Mouse (Mus musculus) midbrain, embryonic 15.5 days (tissue): ENCODE measurements at regions not wholly inside any gene's neighbourhood (a gene's known extent, or its start where the extent isn't known, plus 50 kb on each side); places are given as distances from the start of the nearest gene placed in this dataset.

Source experiments
- ATAC-seq: fragments of 200-750 bp; cut with Nextera tagmentation; replicated peaks from 2 replicates; pipeline ENCODE4 v1.8.0; 2017; ENCODE audit warnings: moderate TSS enrichment
- H3K27ac ChIP-seq: fragments of 300-500 bp; sonication (generic); 2 replicates; pipeline ENCODE4 v1.5.1; 2015; ENCODE audit warnings: mild to moderate bottlenecking, inconsistent platforms
- H3K27me3 ChIP-seq: fragments of 300-500 bp; sonication (generic); replicated peaks from 2 replicates; pipeline ENCODE4 v1.6.1; 2015; ENCODE audit warnings: inconsistent platforms
- H3K36me3 ChIP-seq: fragments of 300-500 bp; sonication (generic); replicated peaks from 2 replicates; pipeline ENCODE4 v1.6.1; 2015; ENCODE audit warnings: inconsistent platforms
- H3K4me1 ChIP-seq: fragments of 300-500 bp; sonication (generic); 2 replicates; pipeline ENCODE4 v1.6.1; 2015; ENCODE audit warnings: inconsistent platforms
- H3K4me2 ChIP-seq: fragments of 300-500 bp; sonication (generic); 2 replicates; pipeline ENCODE4 v1.6.1; 2015; ENCODE audit warnings: inconsistent platforms, mild to moderate bottlenecking, moderate library complexity
- H3K4me3 ChIP-seq: fragments of 300-500 bp; sonication (generic); 2 replicates; pipeline ENCODE4 v1.5.1; 2015; ENCODE audit warnings: mild to moderate bottlenecking, inconsistent platforms
- H3K9ac ChIP-seq: fragments of 300-500 bp; sonication (generic); 2 replicates; pipeline ENCODE4 v1.6.1; 2015; ENCODE audit warnings: mild to moderate bottlenecking, inconsistent platforms
- H3K9me3 ChIP-seq: fragments of 300-500 bp; sonication (generic); 2 replicates; pipeline ENCODE4 v1.6.1; 2016; ENCODE audit warnings: inconsistent platforms
- WGBS: fragments of 180-500 bp; shearing (Covaris S2); methylation state at CpG from one replicate; pipeline ENCODE4 v1.1.7; 2015; ENCODE audit warnings: mixed read lengths; 5-methylcytosine and 5-hydroxymethylcytosine counted together

DNA sequence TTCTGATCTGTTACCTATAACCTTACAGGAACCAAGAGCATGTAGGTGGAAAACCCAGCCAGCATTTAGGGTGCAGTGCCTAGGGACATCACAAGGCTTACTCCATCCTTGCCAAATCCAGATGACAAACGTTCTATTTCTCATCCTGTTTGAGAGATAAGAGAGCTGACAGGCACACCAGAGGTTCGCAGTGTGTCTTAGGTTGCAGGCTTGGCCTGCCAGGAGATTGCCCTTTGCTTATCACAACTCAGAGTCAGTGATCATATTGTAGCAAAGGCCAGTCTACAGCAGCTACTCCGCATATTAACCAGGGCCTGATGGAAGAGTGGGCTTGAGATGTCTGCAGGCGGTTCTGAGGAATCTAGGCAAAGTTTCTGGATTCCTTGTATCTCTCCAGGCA is 668.0 kb downstream of the Bcl11a start:
- no peaks in the 10 kb centered on the region for H3K9me3 ChIP-seq

DNA sequence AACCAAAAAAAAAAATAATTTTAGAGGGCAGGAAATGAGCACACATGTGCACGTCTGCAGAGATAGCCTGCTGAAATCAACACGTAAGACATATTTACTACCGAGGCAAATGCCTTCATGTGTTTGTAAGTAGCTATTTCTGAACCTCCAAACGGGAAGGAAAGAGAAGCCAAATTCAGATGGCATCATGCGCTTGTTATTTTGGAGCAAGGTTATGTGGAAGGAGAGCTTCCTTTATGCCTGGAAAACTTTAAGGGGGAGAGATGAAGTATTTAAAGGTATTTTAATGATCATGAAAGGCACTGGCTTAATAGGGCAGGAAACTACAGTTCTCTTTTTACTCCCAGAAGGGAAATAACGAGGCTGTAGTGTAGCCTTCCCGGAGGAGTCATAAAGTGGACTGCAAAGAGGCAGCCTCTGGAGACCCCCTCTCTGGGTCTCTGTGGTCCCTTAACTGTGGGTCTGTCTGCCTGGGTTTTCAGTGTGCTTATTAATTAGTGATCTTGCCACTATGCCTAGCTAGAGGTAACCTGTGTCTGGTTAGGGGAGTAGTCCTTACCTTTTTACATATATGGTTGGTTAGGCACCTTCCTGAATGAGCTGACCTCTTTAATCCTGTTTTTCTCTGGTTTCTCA is 672.4 kb downstream of the Bcl11a start:
- Histone ChIP-seq H3K4me2 (no peak overlapping the region), H3K4me1 (no peaks in the 10 kb centered on the region), H3K4me3 (no peak overlapping the region), H3K27me3 (no peaks in the 10 kb centered on the region), H3K27ac (no peak overlapping the region), H3K9ac (no peak overlapping the region), H3K36me3 (no peaks in the 10 kb centered on the region), H3K9me3 (no peaks in the 10 kb centered on the region)
- ATAC-seq, result no peak
- 69% methylated on average over 7 of the region's 7 CpGs for WGBS

More for the DNA sequence above, 668.0 kb downstream of the Bcl11a start:
- Histone ChIP-seq H3K9ac (no peak overlapping the region), H3K4me2 (no peak overlapping the region), H3K27me3 (no peaks in the 10 kb centered on the region), H3K4me3 (no peak overlapping the region), H3K4me1 (peaks cover 10% of the 10 kb centered on the region), H3K27ac (no peak overlapping the region), H3K36me3 (no peaks in the 10 kb centered on the region)
- 77% methylated on average over 4 of the region's 4 CpGs for WGBS
- ATAC-seq, result no peak

DNA sequence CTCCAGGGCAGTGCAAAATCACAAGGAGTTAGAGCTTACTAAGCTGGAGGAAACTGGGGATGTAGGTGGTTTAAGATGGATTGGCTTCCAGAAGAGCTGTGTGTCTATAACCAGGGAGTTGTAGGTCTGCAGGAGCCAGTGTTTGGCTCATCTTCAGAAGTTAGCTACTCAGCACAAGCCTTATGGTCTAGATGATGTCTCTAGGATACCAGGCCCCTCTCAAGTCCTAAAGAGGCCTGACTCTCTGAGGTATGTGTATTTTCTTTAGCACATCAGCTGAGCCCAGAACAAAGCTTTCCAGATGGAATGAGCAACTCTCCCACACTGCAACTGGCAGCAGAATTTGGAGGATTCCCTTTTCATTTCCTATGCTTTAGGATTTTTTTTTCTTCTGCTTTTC is 680.3 kb downstream of the Bcl11a start:
- Histone ChIP-seq H3K36me3 (no peaks in the 10 kb centered on the region), H3K4me1 (no peaks in the 10 kb centered on the region), H3K9ac (no peak overlapping the region), H3K4me3 (no peak overlapping the region), H3K4me2 (no peak overlapping the region), H3K9me3 (no peaks in the 10 kb centered on the region), H3K27ac (no peak overlapping the region), H3K27me3 (no peaks in the 10 kb centered on the region)
- no peak for ATAC-seq

DNA sequence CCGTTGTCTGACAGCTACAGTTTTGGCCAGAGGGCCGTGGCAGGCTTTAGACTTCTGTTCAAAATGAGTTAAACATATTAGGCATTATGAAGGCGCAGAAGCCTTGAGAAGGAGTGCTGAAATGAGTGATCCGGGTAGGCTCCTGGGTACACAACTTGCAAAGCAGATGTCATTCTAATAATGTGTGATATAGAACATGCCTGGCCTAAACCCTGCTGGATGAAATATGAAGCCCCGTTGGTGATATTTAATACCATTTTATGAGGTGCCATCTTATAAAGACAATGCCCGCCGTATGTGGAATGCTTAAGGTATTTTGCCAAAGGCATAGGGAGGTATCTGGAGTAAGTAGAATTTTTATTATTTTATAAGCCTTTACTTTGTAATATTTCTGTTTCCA is 705.6 kb downstream of the Bcl11a start:
- Histone ChIP-seq H3K9ac (no peak overlapping the region), H3K4me2 (no peak overlapping the region), H3K36me3 (no peaks in the 10 kb centered on the region), H3K27ac (no peak overlapping the region), H3K4me1 (no peaks in the 10 kb centered on the region), H3K27me3 (no peaks in the 10 kb centered on the region), H3K9me3 (no peaks in the 10 kb centered on the region), H3K4me3 (no peak overlapping the region)
- ATAC-seq, result no peak
- WGBS, result 82% methylated on average over 7 of the region's 7 CpGs

DNA sequence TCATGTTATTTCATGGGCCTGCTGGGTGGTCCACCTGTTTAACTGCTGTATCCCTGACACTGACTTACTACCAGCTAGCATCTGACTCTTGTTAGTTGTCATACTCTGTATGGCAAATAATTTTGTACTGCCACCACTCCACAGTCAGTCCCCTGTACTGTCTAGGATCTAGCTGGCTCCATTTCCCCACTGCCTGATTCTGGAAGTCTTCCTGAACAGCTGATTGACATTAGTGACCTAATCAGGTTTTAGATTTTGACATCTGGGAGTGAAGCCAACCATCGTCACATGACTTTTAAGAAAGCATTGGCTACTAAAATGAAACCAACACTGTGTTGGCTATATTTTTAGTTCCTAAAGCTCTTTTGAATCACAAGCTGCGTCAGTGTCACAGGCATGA is 711.3 kb downstream of the Bcl11a start:
- no peaks in the 10 kb centered on the region for H3K27me3 ChIP-seq
- H3K27ac ChIP-seq, result no peak overlapping the region
- no peak overlapping the region for H3K4me2 ChIP-seq
- ATAC-seq, result no peak
- no peaks in the 10 kb centered on the region for H3K4me1 ChIP-seq
- H3K9me3 ChIP-seq, result no peaks in the 10 kb centered on the region
- H3K36me3 ChIP-seq, result no peaks in the 10 kb centered on the region
- H3K4me3 ChIP-seq, result no peak overlapping the region
- no peak overlapping the region for H3K9ac ChIP-seq
- 89% methylated on average over 2 of the region's 2 CpGs for WGBS

DNA sequence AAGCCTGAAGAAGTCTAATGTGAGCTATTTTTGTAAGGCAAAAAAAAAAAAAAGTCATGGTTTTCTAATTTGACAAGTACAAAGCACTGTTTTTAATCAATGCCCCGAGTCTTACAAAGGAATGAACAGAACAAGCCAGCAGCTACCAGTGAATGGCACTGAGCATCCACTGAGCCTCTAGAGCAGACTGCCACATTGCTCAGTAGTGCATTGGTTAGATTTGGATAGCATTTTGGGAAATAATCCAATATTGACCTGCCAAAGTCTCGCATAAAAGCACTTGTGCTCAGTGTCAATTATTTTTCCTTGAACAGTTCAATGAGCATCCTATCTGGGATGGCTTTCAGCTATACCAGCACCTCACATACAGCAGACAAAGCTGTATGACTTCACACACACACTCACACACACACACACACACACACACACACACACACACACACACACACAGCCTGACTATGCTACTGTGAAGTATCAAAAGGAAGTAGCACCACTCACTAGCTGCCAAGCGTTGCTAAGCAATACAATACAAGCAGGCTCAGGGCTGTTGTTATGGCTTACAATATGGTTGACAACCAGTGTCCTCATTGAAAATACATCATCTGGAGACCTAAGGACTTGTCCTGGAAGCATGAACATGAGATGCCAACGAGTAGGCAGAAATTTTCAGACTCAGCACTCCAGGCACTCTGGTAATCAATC is 717.8 kb downstream of the Bcl11a start:
- WGBS, result 50% methylated on average over 4 of the region's 4 CpGs
- no peak overlapping the region for H3K4me2 ChIP-seq
- ATAC-seq, result peak; percentile 87
- no peak overlapping the region for H3K9ac ChIP-seq
- H3K9me3 ChIP-seq, result no peaks in the 10 kb centered on the region
- H3K27ac ChIP-seq, result 0 out of 2 replicates have a peak overlapping the region, but pooled peaks have one; percentile 4
- no peaks in the 10 kb centered on the region for H3K36me3 ChIP-seq
- H3K4me3 ChIP-seq, result no peak overlapping the region
- H3K4me1 ChIP-seq, result no peaks in the 10 kb centered on the region
- H3K27me3 ChIP-seq, result no peaks in the 10 kb centered on the region

DNA sequence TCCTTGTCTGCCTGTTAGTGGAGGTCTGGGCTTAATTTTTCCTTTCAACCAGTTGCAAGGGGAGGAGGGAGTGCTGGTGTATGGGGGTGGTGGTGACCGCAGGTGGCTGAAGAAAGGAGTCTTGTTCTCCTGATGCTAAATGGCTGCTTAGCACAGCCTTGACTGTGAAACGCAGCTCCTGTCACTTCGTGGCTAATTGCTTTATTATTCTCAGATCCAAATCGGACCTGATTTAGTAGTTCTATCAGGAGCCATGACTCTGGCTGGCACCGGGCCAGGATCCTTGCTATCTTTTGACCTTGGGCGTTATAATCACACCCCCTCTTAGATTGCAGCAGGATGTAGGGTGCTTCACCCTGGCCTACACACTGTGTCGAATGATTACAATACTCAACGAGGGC is 726.8 kb downstream of the Bcl11a start:
- Histone ChIP-seq H3K27me3 (no peaks in the 10 kb centered on the region), H3K27ac (no peak overlapping the region), H3K36me3 (no peaks in the 10 kb centered on the region), H3K4me2 (no peak overlapping the region), H3K9ac (no peak overlapping the region), H3K4me3 (no peak overlapping the region), H3K4me1 (no peaks in the 10 kb centered on the region), H3K9me3 (no peaks in the 10 kb centered on the region)
- no peak; the same call in 1 of the 2 replicates for ATAC-seq
- WGBS, result 56% methylated on average over 8 of the region's 8 CpGs

DNA sequence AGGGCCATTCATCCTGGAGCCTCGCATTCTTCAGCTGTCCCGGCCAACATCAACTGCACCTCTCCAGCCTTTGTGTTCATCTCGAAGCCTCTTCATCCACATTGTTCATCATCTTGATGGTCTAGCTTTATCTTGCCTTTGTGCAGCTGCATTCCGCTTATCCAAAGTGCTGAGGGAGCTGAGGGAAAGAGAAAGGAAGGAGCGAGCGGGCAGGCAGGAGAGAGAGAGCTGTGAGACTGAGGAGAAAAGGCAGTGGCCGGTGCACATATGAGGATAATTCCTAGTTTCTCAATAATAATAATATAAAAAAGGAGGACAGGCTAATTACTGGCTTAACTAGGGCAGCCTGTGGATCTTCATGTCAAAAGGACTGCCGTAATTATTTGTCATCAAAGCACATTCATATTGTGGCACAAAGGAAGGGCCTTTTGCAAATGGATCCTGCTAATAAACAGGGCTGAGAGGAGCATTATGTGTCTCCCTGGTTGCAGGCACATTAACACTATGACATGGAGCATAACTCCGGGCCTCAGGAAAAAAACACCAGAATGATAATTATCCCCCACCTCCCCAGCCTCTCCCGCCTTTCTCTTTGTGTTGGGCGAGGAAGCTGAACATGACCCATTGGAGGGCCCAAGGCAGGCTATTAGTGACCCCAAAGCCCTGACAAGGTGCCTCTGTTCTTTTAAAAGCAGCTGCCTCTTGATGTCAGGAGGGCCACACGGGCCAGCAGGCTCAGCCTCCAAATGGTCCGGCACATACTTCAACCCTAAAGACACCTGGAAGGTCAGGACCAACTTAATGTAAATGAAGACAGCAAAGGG is 751.9 kb downstream of the Bcl11a start:
- peak; percentile 82 for ATAC-seq
- H3K9ac ChIP-seq, result no peak overlapping the region
- no peak overlapping the region for H3K27ac ChIP-seq
- H3K4me2 ChIP-seq, result no peak overlapping the region
- H3K36me3 ChIP-seq, result no peaks in the 10 kb centered on the region
- H3K27me3 ChIP-seq, result no peaks in the 10 kb centered on the region
- 32% methylated on average over 13 of the region's 13 CpGs for WGBS
- H3K4me3 ChIP-seq, result no peak overlapping the region
- H3K4me1 ChIP-seq, result peaks cover 9% of the 10 kb centered on the region
- no peaks in the 10 kb centered on the region for H3K9me3 ChIP-seq

DNA sequence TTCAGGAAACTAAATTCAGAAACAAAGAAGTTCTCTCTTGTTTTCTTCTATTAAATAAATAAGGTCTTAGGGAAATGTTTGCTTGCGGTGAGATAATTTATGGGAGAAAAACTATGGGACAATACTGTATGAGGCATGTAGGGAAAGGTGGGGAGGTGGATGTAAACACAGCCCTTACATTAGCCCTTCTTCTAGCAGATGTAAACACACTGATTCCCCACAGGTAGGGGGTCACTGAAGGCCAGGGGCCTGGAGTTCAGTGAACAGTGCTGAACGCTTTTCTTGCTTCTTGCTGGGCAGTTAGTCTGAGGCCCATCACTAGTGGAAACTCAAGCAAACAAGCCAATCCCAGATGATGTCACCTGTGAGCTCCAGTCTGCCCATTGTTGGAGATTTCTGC is 752.6 kb downstream of the Bcl11a start:
- Histone ChIP-seq H3K36me3 (no peaks in the 10 kb centered on the region), H3K27ac (no peak overlapping the region), H3K4me3 (no peak overlapping the region), H3K4me1 (peaks cover 9% of the 10 kb centered on the region), H3K4me2 (no peak overlapping the region), H3K9me3 (no peaks in the 10 kb centered on the region), H3K27me3 (no peaks in the 10 kb centered on the region), H3K9ac (no peak overlapping the region)
- 70% methylated on average over 2 of the region's 2 CpGs for WGBS
- 0 out of 2 replicates have a peak, but pooled peaks have one; percentile 69 for ATAC-seq

DNA sequence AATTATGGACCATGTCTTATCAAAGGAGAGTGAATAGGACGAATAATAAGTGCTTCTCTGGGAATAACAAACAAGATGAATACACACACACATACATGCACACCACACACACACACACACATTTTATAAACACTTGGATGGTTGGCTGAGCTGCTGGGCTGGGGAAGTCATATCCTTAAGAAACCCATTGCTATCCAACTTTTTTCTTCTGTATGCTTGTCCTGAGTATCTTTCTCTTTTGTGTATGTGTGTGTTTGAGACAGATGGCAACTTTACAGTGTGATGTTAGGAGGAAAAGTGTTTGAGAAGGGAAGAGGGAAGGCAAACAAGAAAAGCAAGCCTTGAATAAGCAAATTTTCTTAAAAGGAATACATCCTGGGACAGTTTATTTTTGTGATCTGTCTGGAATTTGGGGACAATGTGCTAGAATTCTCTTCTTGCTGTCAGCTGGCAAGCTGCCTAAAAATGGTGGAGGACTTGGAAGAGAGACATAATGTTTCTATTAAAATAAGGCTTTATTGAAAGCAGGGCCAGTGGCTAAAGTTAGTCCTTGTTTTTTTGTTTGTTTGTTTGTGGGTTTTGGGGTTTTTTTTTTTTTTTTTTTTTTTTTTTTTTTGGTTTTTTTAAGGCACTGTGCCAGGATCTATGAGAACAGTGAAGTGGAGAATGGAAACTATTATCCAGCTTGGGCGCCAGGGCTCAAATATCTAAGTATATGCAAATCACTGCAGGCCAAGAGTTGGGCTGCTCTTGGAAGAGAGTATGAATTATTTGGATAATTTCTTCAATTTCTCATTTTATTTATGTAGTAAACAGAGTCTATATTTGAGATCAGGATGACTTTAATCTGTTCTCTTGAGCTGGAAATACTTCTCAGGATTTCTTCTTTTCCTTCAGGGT is 766.2 kb downstream of the Bcl11a start:
- ATAC-seq, result no peak
- Histone ChIP-seq H3K4me2 (no peak overlapping the region), H3K9ac (no peak overlapping the region), H3K27me3 (no peaks in the 10 kb centered on the region), H3K4me1 (no peaks in the 10 kb centered on the region), H3K27ac (no peak overlapping the region), H3K9me3 (no peaks in the 10 kb centered on the region), H3K36me3 (no peaks in the 10 kb centered on the region), H3K4me3 (no peak overlapping the region)
- 81% methylated on average over 2 of the region's 2 CpGs for WGBS

DNA sequence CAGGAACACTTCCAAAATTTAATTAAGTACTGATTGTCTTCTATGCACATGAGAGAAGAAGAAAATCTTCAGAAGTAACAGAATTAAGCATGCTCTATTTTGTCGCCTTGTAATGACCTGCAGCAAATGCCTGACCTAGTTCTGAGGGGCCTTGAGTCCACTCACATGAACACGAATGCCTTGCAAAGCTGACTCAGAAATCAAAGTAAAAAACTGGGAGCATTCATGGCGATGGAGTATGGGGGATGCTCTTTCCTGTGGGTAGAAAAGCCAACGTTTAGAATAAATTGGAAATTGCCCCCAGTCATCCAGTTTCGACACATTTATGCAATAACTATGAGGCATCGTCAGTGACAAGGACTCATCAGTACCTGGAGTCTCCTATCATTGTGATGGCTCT is 779.1 kb downstream of the Bcl11a start:
- H3K9me3 ChIP-seq, result no peaks in the 10 kb centered on the region
- no peak overlapping the region for H3K4me2 ChIP-seq
- H3K27me3 ChIP-seq, result no peaks in the 10 kb centered on the region
- H3K4me1 ChIP-seq, result no peaks in the 10 kb centered on the region
- H3K27ac ChIP-seq, result no peak overlapping the region
- 80% methylated on average over 6 of the region's 6 CpGs for WGBS
- no peaks in the 10 kb centered on the region for H3K36me3 ChIP-seq
- no peak overlapping the region for H3K9ac ChIP-seq
- no peak overlapping the region for H3K4me3 ChIP-seq
- ATAC-seq, result no peak

DNA sequence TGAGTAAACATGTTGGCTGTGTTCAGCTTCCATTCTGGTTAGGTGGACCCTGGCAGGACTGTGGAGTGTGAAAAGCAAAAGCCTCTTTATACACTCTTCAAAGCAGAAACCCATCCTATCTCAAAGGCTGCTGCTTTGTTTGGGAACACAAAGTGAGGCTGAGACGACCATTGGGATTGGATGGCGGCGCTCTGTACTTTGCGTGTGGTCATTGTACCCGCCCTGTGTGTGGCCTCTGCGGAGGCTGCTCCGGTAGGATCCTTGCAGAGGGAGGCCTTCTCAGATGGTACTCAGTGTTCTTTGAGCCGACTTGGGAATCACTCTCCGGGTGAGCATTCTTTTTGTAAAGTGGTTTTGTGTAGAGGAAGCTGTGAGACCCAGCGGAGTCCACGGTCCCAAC is 786.8 kb downstream of the Bcl11a start:
- Histone ChIP-seq H3K27ac (no peak overlapping the region), H3K27me3 (no peaks in the 10 kb centered on the region), H3K9ac (no peak overlapping the region), H3K9me3 (no peaks in the 10 kb centered on the region), H3K4me2 (no peak overlapping the region), H3K36me3 (no peaks in the 10 kb centered on the region), H3K4me1 (no peaks in the 10 kb centered on the region), H3K4me3 (no peak overlapping the region)
- ATAC-seq, result no peak
- WGBS, result 36% methylated on average over 11 of the region's 11 CpGs
